Mouse (Mus musculus): ENCODE measurements around the gene Arl1.

DNA sequence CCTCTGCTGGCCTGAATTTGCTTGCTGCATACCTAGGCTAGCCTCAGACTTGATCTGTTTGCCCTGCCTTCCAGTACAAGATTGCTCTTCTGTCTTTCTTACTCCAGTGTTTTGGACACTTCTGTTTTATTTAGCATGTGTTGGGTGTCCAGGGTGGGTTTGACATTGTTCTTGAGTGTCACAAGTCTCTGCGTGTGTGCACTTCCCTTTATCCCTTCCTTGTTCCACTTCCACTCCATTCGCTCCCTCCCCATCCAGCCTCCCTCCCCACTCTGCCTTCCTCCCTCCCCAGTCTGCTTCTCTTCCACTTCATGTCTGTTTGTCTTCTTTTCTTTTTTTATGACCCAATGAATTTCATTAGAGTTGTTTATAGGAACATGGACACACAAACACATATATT, 10.8 kb downstream of the Arl1 start:
- TF ChIP-seq EP300 (IDR thresholded peaks at IDR 0.05; ENCODE audit: insufficient read depth, low read depth, low read length) (no peak), CTCF (IDR thresholded peaks at IDR 0.05; ENCODE audit: low read depth, low read length) (no peak), POLR2A (IDR thresholded peaks at IDR 0.05; ENCODE audit: insufficient read depth, low read length) (no peak)

Data from ES-Bruce4 (cell line).